Mouse (Mus musculus) liver, embryonic 16.5 days (tissue): Measurements from ENCODE around the gene Fiz1. TPM values are rescaled to one million over a fixed set of nuclear protein-coding genes. Genes with fewer than 3 reads are reported as not detected.

Source experiments
- ATAC-seq: fragments of 200-750 bp; cut with Nextera tagmentation; 2 replicates; pipeline ENCODE4 v1.8.0; 2017; ENCODE audit warnings: low read depth, mild to moderate bottlenecking, moderate number of reproducible peaks, moderate library complexity
- H3K27ac ChIP-seq: fragments of 300-500 bp; sonication (generic); 2 replicates; pipeline ENCODE4 v1.5.1; 2014; ENCODE audit warnings: mild to moderate bottlenecking, low read length
- H3K27me3 ChIP-seq: fragments of 300-500 bp; sonication (generic); 2 replicates; pipeline ENCODE4 v1.6.1; 2014; ENCODE audit warnings: low read depth, low read length, mixed read lengths; ENCODE audit not compliant: control insufficient read depth, insufficient read depth
- H3K36me3 ChIP-seq: fragments of 300-500 bp; sonication (generic); 2 replicates; pipeline ENCODE4 v1.6.1; 2014; ENCODE audit warnings: mild to moderate bottlenecking; ENCODE audit not compliant: control insufficient read depth, insufficient read depth
- H3K4me1 ChIP-seq: fragments of 300-500 bp; sonication (generic); 2 replicates; pipeline ENCODE4 v1.6.1; 2014; ENCODE audit warnings: low read depth, low read length, mixed read lengths; ENCODE audit not compliant: control insufficient read depth
- H3K4me2 ChIP-seq: fragments of 300-500 bp; sonication (generic); 2 replicates; pipeline ENCODE4 v1.6.1; 2014; ENCODE audit warnings: low read depth, low read length, mixed read lengths
- H3K4me3 ChIP-seq: fragments of 300-500 bp; sonication (generic); 2 replicates; pipeline ENCODE4 v1.5.1; 2014; ENCODE audit warnings: low read depth, mild to moderate bottlenecking, low read length
- H3K9ac ChIP-seq: fragments of 300-500 bp; sonication (generic); 2 replicates; pipeline ENCODE4 v1.6.1; 2014; ENCODE audit warnings: low read depth, low read length
- H3K9me3 ChIP-seq: fragments of 300-500 bp; sonication (generic); replicated peaks from 2 replicates; pipeline ENCODE4 v1.6.1; 2016; ENCODE audit warnings: low read length; ENCODE audit not compliant: control insufficient read depth
- WGBS: fragments of 180-500 bp; shearing (Covaris S2); extraction: QIAGEN DNeasy Blood & Tissue Kit; methylation state at CpG from one replicate; pipeline ENCODE4 v1.1.7; 2014; ENCODE audit not compliant: insufficient replicate concordance; 5-methylcytosine and 5-hydroxymethylcytosine counted together
- polyA plus RNA-seq: library from polyadenylated mRNA; unstranded; fragments of >200 nt; fragmentation: Nextera tagmentation; extraction: Ambion mirVana; gene quantifications from 2 replicates; pipeline ENCODE4 v1.2.1, GENCODE M21; 2015

Fiz1 gene
- polyA plus RNA-seq, 1 experiment from 2014 or later, result 12.5 TPM

GRCm38 (mm10) chr7:4996003-4996895, 18.2 kb downstream of the Fiz1 start, which contains the start of gene Zfp579:
Gene Zfp579 (minus strand): TSS chr7:4996158.
- H3K4me1 ChIP-seq, result no peaks in the 10 kb centered on the region; the same call in 1 of the 2 replicates
- peaks cover 20% of the 10 kb centered on the region for H3K27me3 ChIP-seq
- H3K36me3 ChIP-seq, result 0 out of 2 replicates have a peak, but pooled peaks cover 3% of the 10 kb centered on the region
- H3K9me3 ChIP-seq, result no peaks in the 10 kb centered on the region
- 12% methylated on average over 12 of the region's 26 CpGs for WGBS
- H3K9ac ChIP-seq, result peak within 1 kb of the TSS; percentile 58
- no peak within 1 kb of the TSS; the same call in 1 of the 2 replicates for H3K27ac ChIP-seq
- ATAC-seq, result peak; percentile 73
- peak within 1 kb of the TSS; percentile 56 for H3K4me2 ChIP-seq
- H3K4me3 ChIP-seq, result peak within 1 kb of the TSS; percentile 63

- Histone ChIP-seq H3K27me3 (peaks cover 20% of the 10 kb centered on the region), H3K36me3 (0 out of 2 replicates have a peak, but pooled peaks cover 3% of the 10 kb centered on the region), H3K4me1 (no peaks in the 10 kb centered on the region; the same call in 1 of the 2 replicates), H3K4me3 (peak overlapping the region; percentile 63), H3K9ac (peak overlapping the region; percentile 58), H3K4me2 (peak overlapping the region; percentile 56), H3K27ac (no peak overlapping the region), H3K9me3 (no peaks in the 10 kb centered on the region)
- 0 out of 2 replicates have a peak, but pooled peaks have one; percentile 13 for ATAC-seq
- WGBS, result 8% methylated on average over 17 of the region's 19 CpGs
These were observed 19.1 kb downstream of the Fiz1 start for GRCm38 (mm10) chr7:4995268-4996002.

- 52% methylated on average over 59 of the region's 59 CpGs for WGBS
- no peak overlapping the region for H3K4me3 ChIP-seq
- no peak for ATAC-seq
- H3K4me2 ChIP-seq, result no peak overlapping the region
- peaks cover 20% of the 10 kb centered on the region for H3K27me3 ChIP-seq
- H3K9me3 ChIP-seq, result no peaks in the 10 kb centered on the region
- H3K9ac ChIP-seq, result no peak overlapping the region
- 0 out of 2 replicates have a peak, but pooled peaks cover 3% of the 10 kb centered on the region for H3K36me3 ChIP-seq
- no peak overlapping the region for H3K27ac ChIP-seq
- no peaks in the 10 kb centered on the region; the same call in 1 of the 2 replicates for H3K4me1 ChIP-seq
These were observed 20.3 kb downstream of the Fiz1 start for GRCm38 (mm10) chr7:4993999-4994788.

GRCm38 (mm10) chr7:4993347-4993998, 21.0 kb downstream of the Fiz1 start:
- Histone ChIP-seq H3K4me2 (no peak overlapping the region), H3K36me3 (0 out of 2 replicates have a peak, but pooled peaks cover 3% of the 10 kb centered on the region), H3K4me1 (no peaks in the 10 kb centered on the region; the same call in 1 of the 2 replicates), H3K4me3 (no peak overlapping the region), H3K27me3 (peaks cover 20% of the 10 kb centered on the region), H3K27ac (no peak overlapping the region), H3K9me3 (no peaks in the 10 kb centered on the region), H3K9ac (no peak overlapping the region)
- no peak for ATAC-seq
- 52% methylated on average over 46 of the region's 55 CpGs for WGBS

- Histone ChIP-seq H3K9me3 (no peaks in the 10 kb centered on the region), H3K4me1 (no peaks in the 10 kb centered on the region), H3K9ac (no peak overlapping the region), H3K4me2 (no peak overlapping the region), H3K36me3 (0 out of 2 replicates have a peak, but pooled peaks cover under 1% of the 10 kb centered on the region), H3K27me3 (peaks cover under 1% of the 10 kb centered on the region; the same call in 1 of the 2 replicates), H3K4me3 (no peak overlapping the region), H3K27ac (no peak overlapping the region)
- no peak for ATAC-seq
- WGBS, result 28% methylated on average over 2 of the region's 2 CpGs
These were observed 26.2 kb downstream of the Fiz1 start for GRCm38 (mm10) chr7:4988250-4988649.

GRCm38 (mm10) chr7:4976832-4977231, 37.7 kb downstream of the Fiz1 start:
- Histone ChIP-seq H3K4me3 (no peak overlapping the region), H3K4me1 (no peaks in the 10 kb centered on the region; the same call in 1 of the 2 replicates), H3K36me3 (no peaks in the 10 kb centered on the region), H3K4me2 (no peak overlapping the region), H3K27ac (no peak overlapping the region), H3K9me3 (no peaks in the 10 kb centered on the region), H3K9ac (no peak overlapping the region), H3K27me3 (no peaks in the 10 kb centered on the region)
- WGBS, result 75% methylated on average over 7 of the region's 7 CpGs
- ATAC-seq, result no peak

- no peak overlapping the region for H3K27ac ChIP-seq
- WGBS, result 43% methylated on average over 4 of the region's 4 CpGs
- H3K9ac ChIP-seq, result no peak overlapping the region
- no peak for ATAC-seq
- no peaks in the 10 kb centered on the region for H3K27me3 ChIP-seq
- no peak overlapping the region for H3K4me3 ChIP-seq
- H3K9me3 ChIP-seq, result no peaks in the 10 kb centered on the region
- H3K4me1 ChIP-seq, result no peaks in the 10 kb centered on the region; the same call in 1 of the 2 replicates
- H3K36me3 ChIP-seq, result no peaks in the 10 kb centered on the region
- no peak overlapping the region for H3K4me2 ChIP-seq
These were observed 39.0 kb downstream of the Fiz1 start for GRCm38 (mm10) chr7:4975455-4975854.
